Mouse (Mus musculus): ENCODE data around the gene Dqx1. TPM values are rescaled to one million over a fixed set of nuclear protein-coding genes. Genes with fewer than 3 reads are reported as not detected.

The Dqx1 gene
- 0.15 TPM for polyA plus RNA-seq (2012; fragmentation: generic; extraction: Trizol)
- long read RNA-seq, experiment 1 = 0 reads
- long read RNA-seq, experiment 2, partial matches to known transcripts = 1 of 1 reads
- long read RNA-seq, experiment 2, other reads (novel, unspliced or antisense) = 0 of 1 reads

GRCm38 (mm10) chr6:83057790-83058189 lies at the start of gene Dqx1:
Dqx1 (plus strand) TSS chr6:83057844.
- H3K79me3 ChIP-seq (ENCODE audit: low read depth) = peaks cover 31% of the 10 kb centered on the region
- H3K79me2 ChIP-seq (ENCODE audit: control insufficient read depth, insufficient read depth) = peaks cover 41% of the 10 kb centered on the region
- no peak within 1 kb of the TSS for H3ac ChIP-seq (ENCODE audit: control insufficient read depth, insufficient read length, low read depth)
- TF ChIP-seq MAX (IDR thresholded peaks at IDR 0.05) = no peak
- TF ChIP-seq CEBPB (IDR thresholded peaks at IDR 0.05; ENCODE audit: low read depth) = no peak
- no peak for TF ChIP-seq CTCF (IDR thresholded peaks at IDR 0.05; ENCODE audit: control insufficient read depth, insufficient read depth, insufficient read length)
- no peak for TF ChIP-seq MYOG (IDR thresholded peaks at IDR 0.05; ENCODE audit: control insufficient read depth, extremely low read depth, insufficient read length)
- TF ChIP-seq MYOD1 (IDR thresholded peaks at IDR 0.05; ENCODE audit: control insufficient read depth, insufficient read length, low read depth) = no peak
- no peak for TF ChIP-seq FOSL1 (IDR thresholded peaks at IDR 0.05; ENCODE audit: insufficient read depth, low read length, poor library complexity, severe bottlenecking)
- no peak for TF ChIP-seq USF1 (IDR thresholded peaks at IDR 0.05; ENCODE audit: low read depth)
- no peak within 1 kb of the TSS for H3K4me3 ChIP-seq (ENCODE audit: insufficient read depth, poor library complexity, severe bottlenecking)
- peaks cover 5% of the 10 kb centered on the region for H3K27me3 ChIP-seq (ENCODE audit: control insufficient read depth, insufficient read depth, insufficient read length)
- peaks cover 29% of the 10 kb centered on the region for H3K36me3 ChIP-seq (ENCODE audit: control insufficient read depth, insufficient read depth)

GRCm38 (mm10) chr6:83008659-83009058 lies 49.0 kb upstream of the Dqx1 start:
- Histone ChIP-seq H3K79me3 (ENCODE audit: low read depth) (no peaks in the 10 kb centered on the region), H3K79me2 (ENCODE audit: control insufficient read depth, insufficient read depth) (no peaks in the 10 kb centered on the region), H3K4me3 (ENCODE audit: insufficient read depth, poor library complexity, severe bottlenecking) (no peak overlapping the region), H3K36me3 (ENCODE audit: control insufficient read depth, insufficient read depth) (no peaks in the 10 kb centered on the region), H3K27me3 (ENCODE audit: control insufficient read depth, insufficient read depth, insufficient read length) (no peaks in the 10 kb centered on the region), H3ac (ENCODE audit: control insufficient read depth, insufficient read length, low read depth) (no peak overlapping the region)
- no peak for TF ChIP-seq USF1 (IDR thresholded peaks at IDR 0.05; ENCODE audit: low read depth)
- no peak for TF ChIP-seq MAX (IDR thresholded peaks at IDR 0.05)
- TF ChIP-seq CEBPB (IDR thresholded peaks at IDR 0.05; ENCODE audit: low read depth) = no peak
- no peak for TF ChIP-seq MYOD1 (IDR thresholded peaks at IDR 0.05; ENCODE audit: control insufficient read depth, insufficient read length, low read depth)
- no peak for TF ChIP-seq FOSL1 (IDR thresholded peaks at IDR 0.05; ENCODE audit: insufficient read depth, low read length, poor library complexity, severe bottlenecking)
- TF ChIP-seq MYOG (IDR thresholded peaks at IDR 0.05; ENCODE audit: control insufficient read depth, extremely low read depth, insufficient read length) = no peak
- TF ChIP-seq CTCF (IDR thresholded peaks at IDR 0.05; ENCODE audit: control insufficient read depth, insufficient read depth, insufficient read length) = no peak

- no peak overlapping the region for H3K4me3 ChIP-seq (ENCODE audit: insufficient read depth, poor library complexity, severe bottlenecking)
- H3K79me3 ChIP-seq (ENCODE audit: low read depth) = no peaks in the 10 kb centered on the region
- TF ChIP-seq FOSL1 (IDR thresholded peaks at IDR 0.05; ENCODE audit: insufficient read depth, low read length, poor library complexity, severe bottlenecking) (no peak), CEBPB (IDR thresholded peaks at IDR 0.05; ENCODE audit: low read depth) (no peak), MYOD1 (IDR thresholded peaks at IDR 0.05; ENCODE audit: control insufficient read depth, insufficient read length, low read depth) (no peak), USF1 (IDR thresholded peaks at IDR 0.05; ENCODE audit: low read depth) (no peak), CTCF (IDR thresholded peaks at IDR 0.05; ENCODE audit: control insufficient read depth, insufficient read depth, insufficient read length) (no peak), MAX (IDR thresholded peaks at IDR 0.05) (no peak), MYOG (IDR thresholded peaks at IDR 0.05; ENCODE audit: control insufficient read depth, extremely low read depth, insufficient read length) (no peak)
- no peaks in the 10 kb centered on the region for H3K27me3 ChIP-seq (ENCODE audit: control insufficient read depth, insufficient read depth, insufficient read length)
- H3K79me2 ChIP-seq (ENCODE audit: control insufficient read depth, insufficient read depth) = no peaks in the 10 kb centered on the region
- no peaks in the 10 kb centered on the region for H3K36me3 ChIP-seq (ENCODE audit: control insufficient read depth, insufficient read depth)
- no peak overlapping the region for H3ac ChIP-seq (ENCODE audit: control insufficient read depth, insufficient read length, low read depth)
Observed at GRCm38 (mm10) chr6:83010010-83010409, 47.6 kb upstream of the Dqx1 start.

GRCm38 (mm10) chr6:83011255-83011654 lies 46.4 kb upstream of the Dqx1 start:
- Histone ChIP-seq H3K27me3 (ENCODE audit: control insufficient read depth, insufficient read depth, insufficient read length) (no peaks in the 10 kb centered on the region), H3K79me2 (ENCODE audit: control insufficient read depth, insufficient read depth) (no peaks in the 10 kb centered on the region), H3K36me3 (ENCODE audit: control insufficient read depth, insufficient read depth) (no peaks in the 10 kb centered on the region), H3ac (ENCODE audit: control insufficient read depth, insufficient read length, low read depth) (no peak overlapping the region), H3K4me3 (ENCODE audit: insufficient read depth, poor library complexity, severe bottlenecking) (no peak overlapping the region), H3K79me3 (ENCODE audit: low read depth) (no peaks in the 10 kb centered on the region)
- no peak for TF ChIP-seq MAX (IDR thresholded peaks at IDR 0.05)
- no peak for TF ChIP-seq USF1 (IDR thresholded peaks at IDR 0.05; ENCODE audit: low read depth)
- no peak for TF ChIP-seq MYOD1 (IDR thresholded peaks at IDR 0.05; ENCODE audit: control insufficient read depth, insufficient read length, low read depth)
- TF ChIP-seq CEBPB (IDR thresholded peaks at IDR 0.05; ENCODE audit: low read depth) = no peak
- TF ChIP-seq CTCF (IDR thresholded peaks at IDR 0.05; ENCODE audit: control insufficient read depth, insufficient read depth, insufficient read length) = no peak
- TF ChIP-seq FOSL1 (IDR thresholded peaks at IDR 0.05; ENCODE audit: insufficient read depth, low read length, poor library complexity, severe bottlenecking) = no peak
- TF ChIP-seq MYOG (IDR thresholded peaks at IDR 0.05; ENCODE audit: control insufficient read depth, extremely low read depth, insufficient read length) = no peak

GRCm38 (mm10) chr6:83011756-83012155 lies 45.9 kb upstream of the Dqx1 start:
- Histone ChIP-seq H3K79me2 (ENCODE audit: control insufficient read depth, insufficient read depth) (no peaks in the 10 kb centered on the region), H3K36me3 (ENCODE audit: control insufficient read depth, insufficient read depth) (no peaks in the 10 kb centered on the region), H3K79me3 (ENCODE audit: low read depth) (no peaks in the 10 kb centered on the region), H3K4me3 (ENCODE audit: insufficient read depth, poor library complexity, severe bottlenecking) (no peak overlapping the region), H3ac (ENCODE audit: control insufficient read depth, insufficient read length, low read depth) (no peak overlapping the region), H3K27me3 (ENCODE audit: control insufficient read depth, insufficient read depth, insufficient read length) (no peaks in the 10 kb centered on the region)
- TF ChIP-seq CTCF (IDR thresholded peaks at IDR 0.05; ENCODE audit: control insufficient read depth, insufficient read depth, insufficient read length) (no peak), MYOG (IDR thresholded peaks at IDR 0.05; ENCODE audit: control insufficient read depth, extremely low read depth, insufficient read length) (no peak), CEBPB (IDR thresholded peaks at IDR 0.05; ENCODE audit: low read depth) (no peak), USF1 (IDR thresholded peaks at IDR 0.05; ENCODE audit: low read depth) (no peak), MAX (IDR thresholded peaks at IDR 0.05) (no peak)

GRCm38 (mm10) chr6:83013444-83013843 lies 44.2 kb upstream of the Dqx1 start:
- no peaks in the 10 kb centered on the region for H3K27me3 ChIP-seq (ENCODE audit: control insufficient read depth, insufficient read depth, insufficient read length)
- no peak overlapping the region for H3K4me3 ChIP-seq (ENCODE audit: insufficient read depth, poor library complexity, severe bottlenecking)
- TF ChIP-seq MYOG (IDR thresholded peaks at IDR 0.05; ENCODE audit: control insufficient read depth, extremely low read depth, insufficient read length) = no peak
- TF ChIP-seq CTCF (IDR thresholded peaks at IDR 0.05; ENCODE audit: control insufficient read depth, insufficient read depth, insufficient read length) = no peak
- TF ChIP-seq USF1 (IDR thresholded peaks at IDR 0.05; ENCODE audit: low read depth) = no peak
- TF ChIP-seq MAX (IDR thresholded peaks at IDR 0.05) = peak; percentile 45
- TF ChIP-seq MYOD1 (IDR thresholded peaks at IDR 0.05; ENCODE audit: control insufficient read depth, insufficient read length, low read depth) = no peak
- TF ChIP-seq FOSL1 (IDR thresholded peaks at IDR 0.05; ENCODE audit: insufficient read depth, low read length, poor library complexity, severe bottlenecking) = no peak
- no peak for TF ChIP-seq CEBPB (IDR thresholded peaks at IDR 0.05; ENCODE audit: low read depth)
- no peaks in the 10 kb centered on the region for H3K79me2 ChIP-seq (ENCODE audit: control insufficient read depth, insufficient read depth)
- H3K79me3 ChIP-seq (ENCODE audit: low read depth) = no peaks in the 10 kb centered on the region
- peak overlapping the region; percentile 7 for H3ac ChIP-seq (ENCODE audit: control insufficient read depth, insufficient read length, low read depth)
- H3K36me3 ChIP-seq (ENCODE audit: control insufficient read depth, insufficient read depth) = no peaks in the 10 kb centered on the region

Measured in C2C12 (cell line).